Mouse (Mus musculus): Measurements from ENCODE around the gene Trim72.

The Trim72 gene

GRCm38 (mm10) chr7:128056917-128057444, 53.2 kb downstream of the Trim72 start:
- DNase-seq (ENCODE audit: low spot score): no peak

- DNase-seq (ENCODE audit: low spot score): no peak
These were observed 54.1 kb downstream of the Trim72 start for GRCm38 (mm10) chr7:128057860-128058259.

GRCm38 (mm10) chr7:128058576-128058975, 54.8 kb downstream of the Trim72 start:
- DNase-seq (ENCODE audit: low spot score): no peak

GRCm38 (mm10) chr7:128059091-128059490, 55.3 kb downstream of the Trim72 start:
- no peak for DNase-seq (ENCODE audit: low spot score)

Measured in c-Kit-positive CD71-positive TER-119-positive erythroid progenitor cells, embryonic 14.5 days (primary cell).